Mouse (Mus musculus) 3134 (cell line): ENCODE data around the gene Pbld1.
A peak's percentile ranks its signal among the peaks of the same experiment; 100 is the strongest.
"Not testable (repeated sequence)": the region's sequence is repeated elsewhere in the genome, so short reads cannot be mapped to it uniquely, and the experiment has no call there.

Source experiments
- DNase-seq: peaks from one replicate; pipeline ENCODE4 v3.0.0-alpha.2; 2011; ENCODE audit warnings: low spot score; ENCODE audit not compliant: insufficient read length; ENCODE audit errors: extremely low read depth

The Pbld1 gene

DNA sequence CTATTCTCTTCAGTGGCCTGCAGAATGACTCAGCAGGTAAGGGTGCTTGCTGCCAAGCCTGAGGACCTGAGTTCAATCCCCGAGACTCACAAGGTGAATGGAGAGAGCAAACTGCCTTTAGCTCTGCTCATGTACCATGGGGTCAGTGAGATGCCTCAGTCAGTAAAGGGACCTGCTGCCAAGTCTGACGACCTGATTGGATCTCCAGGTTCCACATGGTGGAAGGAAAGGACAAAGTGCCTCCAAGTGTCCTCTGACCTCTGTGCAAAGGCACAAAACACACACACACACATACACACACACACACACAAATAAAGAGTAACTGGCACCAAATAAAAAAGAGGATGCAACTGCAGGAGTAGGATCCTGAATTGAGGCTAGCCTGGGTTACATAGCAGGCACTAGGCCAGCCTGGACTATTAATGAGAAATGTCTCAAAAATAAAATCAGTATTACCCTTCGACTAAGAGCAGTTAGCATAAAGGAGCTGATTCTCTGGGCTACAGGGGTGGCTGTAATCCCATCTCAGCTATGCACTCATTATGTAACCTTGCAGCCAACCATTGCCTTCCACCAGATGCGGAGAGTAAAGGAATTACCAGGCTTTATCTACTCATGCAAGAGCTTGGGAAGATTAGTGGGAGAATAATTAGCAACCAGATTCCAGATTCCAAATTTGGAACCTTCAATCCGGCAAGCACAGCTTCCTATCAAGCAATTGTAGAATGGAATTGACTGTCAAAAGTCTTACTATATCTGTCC lies 19.9 kb upstream of the Pbld1 start:
- DNase-seq: no peak

- DNase-seq: no peak
These were observed 16.8 kb upstream of the Pbld1 start for GRCm38 (mm10) chr10:63043154-63043553.

GRCm38 (mm10) chr10:63047751-63048150 lies 12.2 kb upstream of the Pbld1 start:
- DNase-seq: no peak

DNA sequence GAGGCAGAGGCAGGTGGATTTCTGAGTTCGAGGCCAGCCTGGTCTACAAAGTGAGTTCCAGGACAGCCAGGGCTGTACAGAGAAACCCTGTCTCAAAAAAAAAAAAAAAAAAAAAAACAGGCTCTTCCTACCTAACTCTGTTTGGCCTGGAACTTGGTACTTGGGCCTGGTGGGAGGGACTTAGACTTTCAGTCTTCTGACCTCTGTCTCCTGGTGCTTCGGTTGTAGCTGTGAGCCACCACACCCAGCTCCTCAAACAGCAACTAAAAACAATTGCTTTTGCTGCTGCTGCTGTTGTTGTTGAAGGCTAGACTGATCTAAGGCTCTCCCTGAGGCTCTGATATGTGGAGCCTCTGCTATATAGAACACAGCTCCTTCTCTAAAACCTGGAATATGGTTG lies 10.9 kb upstream of the Pbld1 start:
- no peak for DNase-seq

DNA sequence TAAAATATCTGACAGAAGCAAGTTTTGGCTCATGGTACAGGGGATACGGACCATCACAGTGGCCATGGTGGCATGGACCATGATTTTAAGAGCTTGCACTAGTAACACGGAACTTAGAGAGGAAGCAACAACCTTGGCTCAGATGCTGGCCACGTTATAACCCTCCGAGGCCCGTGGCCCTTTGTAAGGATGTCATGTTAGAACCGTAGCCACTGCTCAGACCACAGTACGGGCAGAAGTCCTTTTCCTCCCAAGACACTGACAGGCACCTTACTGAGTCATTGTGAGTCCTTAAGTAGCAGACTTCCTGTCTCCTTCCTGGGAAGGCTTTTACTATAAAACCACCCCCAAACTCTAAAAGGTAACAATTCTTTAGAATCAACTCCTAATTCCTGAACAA lies 8.7 kb upstream of the Pbld1 start:
- DNase-seq: peak; percentile 13

DNA sequence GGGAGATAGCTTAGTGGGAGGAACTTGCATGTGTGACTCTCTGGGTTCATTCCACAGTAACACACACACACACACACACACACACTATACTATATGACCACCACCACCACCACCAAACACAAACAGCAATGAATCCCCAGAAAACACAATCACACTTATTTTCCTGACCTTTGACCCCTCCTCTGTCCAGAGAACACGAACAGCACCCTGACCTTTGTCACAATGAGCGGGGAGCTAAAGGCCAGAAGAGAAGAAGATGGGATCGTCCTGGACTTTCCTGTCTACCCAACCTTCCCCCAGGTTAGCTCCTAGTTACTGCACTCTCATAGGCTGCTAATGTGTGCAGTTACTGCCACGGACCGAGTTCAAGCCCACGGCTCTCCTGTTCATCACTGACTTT lies 8.0 kb upstream of the Pbld1 start:
- DNase-seq: no peak

DNA sequence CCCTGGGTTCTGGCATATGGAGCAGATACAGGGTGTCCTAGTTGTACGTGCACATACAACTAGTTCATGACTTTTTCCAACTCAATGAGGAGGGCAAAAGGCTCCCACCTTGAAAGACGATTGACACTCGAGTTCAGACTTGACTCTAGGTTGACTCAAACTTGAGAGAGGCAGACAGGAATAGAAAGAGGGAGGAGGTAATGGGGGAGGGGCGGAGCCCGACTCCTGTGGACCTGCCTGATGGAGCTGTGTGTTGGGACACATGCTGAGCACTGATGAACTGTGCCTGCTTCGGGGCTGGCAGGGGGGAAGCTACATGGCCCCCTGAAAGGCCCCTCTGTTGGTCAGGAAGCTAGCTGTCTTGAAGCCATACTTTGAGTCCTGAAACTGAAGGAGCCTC lies 7.0 kb upstream of the Pbld1 start:
- DNase-seq: no peak

DNA sequence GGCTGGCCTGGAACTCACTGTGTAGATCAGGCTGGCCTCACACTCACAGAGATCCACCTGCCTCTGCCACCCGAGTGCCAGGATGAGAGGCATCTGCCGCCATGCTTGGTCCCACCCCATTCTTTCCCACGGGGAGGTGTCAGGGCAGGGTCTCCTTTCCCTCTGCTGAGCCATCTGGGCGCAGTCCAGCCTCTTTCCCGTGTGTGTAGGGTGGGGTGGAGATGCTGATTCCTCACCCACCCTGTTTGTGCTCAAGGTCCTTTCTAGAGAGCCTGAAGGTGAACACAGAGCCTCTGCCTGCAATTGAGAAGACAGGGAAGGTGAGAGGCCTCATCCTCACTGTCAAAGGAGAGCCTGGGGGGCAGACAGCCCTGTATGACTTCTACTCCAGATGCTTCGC lies 5.9 kb upstream of the Pbld1 start:
- not testable (repeated sequence) for DNase-seq

GRCm38 (mm10) chr10:63054586-63054985 lies 5.4 kb upstream of the Pbld1 start:
- no peak for DNase-seq

- no peak for DNase-seq
These were observed 2.8 kb upstream of the Pbld1 start for GRCm38 (mm10) chr10:63056966-63057750.

GRCm38 (mm10) chr10:63060406-63060805 lies 444 bp downstream of the Pbld1 start:
- DNase-seq: no peak

DNA sequence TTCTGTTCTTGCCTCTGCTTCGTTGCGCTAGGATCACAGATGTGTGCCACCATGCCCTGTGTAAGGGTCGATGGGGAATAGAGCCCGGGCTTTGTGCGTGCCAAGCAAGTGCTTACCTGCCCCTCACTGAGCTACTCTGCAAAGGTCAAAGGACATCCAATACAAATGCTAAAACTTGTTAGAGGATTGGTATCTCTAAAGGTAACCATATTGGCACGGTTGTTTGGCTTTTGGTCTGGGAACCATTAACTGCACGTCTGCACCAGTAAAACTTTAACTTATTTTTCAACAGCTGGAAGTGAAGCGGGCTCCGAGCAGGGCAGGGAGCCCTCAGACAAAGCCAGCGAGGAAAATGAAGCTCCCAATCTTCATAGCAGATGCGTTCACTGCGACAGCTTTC lies 1.3 kb downstream of the Pbld1 start:
- no peak for DNase-seq

GRCm38 (mm10) chr10:63062696-63063095 lies 2.7 kb downstream of the Pbld1 start:
- no peak for DNase-seq

GRCm38 (mm10) chr10:63063365-63063764 lies 3.4 kb downstream of the Pbld1 start:
- no peak for DNase-seq

DNA sequence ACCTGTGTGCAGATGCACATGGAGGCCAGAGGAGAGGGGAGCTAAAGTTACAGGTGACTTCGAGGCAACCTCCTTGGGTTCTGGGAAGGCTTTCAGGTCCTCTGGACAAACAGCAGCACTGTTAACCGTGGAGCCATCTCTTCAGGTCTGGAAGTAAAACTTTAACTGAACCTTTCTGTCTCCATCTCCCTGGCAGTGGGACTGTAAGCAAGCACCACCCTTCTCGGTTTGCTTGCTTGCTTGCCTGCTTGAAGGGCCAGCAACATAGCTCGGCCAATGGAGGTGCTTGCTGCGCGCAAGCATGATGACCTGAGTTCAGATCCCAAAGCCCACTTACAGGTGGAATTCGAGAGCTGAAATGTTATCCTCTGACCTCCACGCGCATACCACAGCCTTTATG lies 4.6 kb downstream of the Pbld1 start:
- no peak for DNase-seq

- DNase-seq: no peak
These were observed 5.6 kb downstream of the Pbld1 start for GRCm38 (mm10) chr10:63065561-63065960.

GRCm38 (mm10) chr10:63065988-63066387 lies 6.0 kb downstream of the Pbld1 start:
- peak; percentile 13 for DNase-seq

- no peak for DNase-seq
These were observed 26.3 kb downstream of the Pbld1 start for GRCm38 (mm10) chr10:63086304-63086703.

GRCm38 (mm10) chr10:63089103-63089757 lies 29.3 kb downstream of the Pbld1 start:
- no peak for DNase-seq

- DNase-seq: no peak
These were observed 30.0 kb downstream of the Pbld1 start for GRCm38 (mm10) chr10:63089758-63090571.

- DNase-seq: no peak
These were observed 32.0 kb downstream of the Pbld1 start for GRCm38 (mm10) chr10:63091915-63092314.
